Mouse (Mus musculus): ENCODE measurements around the gene Bicd2. TPM values are rescaled to one million over a fixed set of nuclear protein-coding genes. Genes with fewer than 3 reads are reported as not detected.

The Bicd2 gene
- polyA plus RNA-seq, 1 experiment from 2014 or later = 26.2 TPM

DNA sequence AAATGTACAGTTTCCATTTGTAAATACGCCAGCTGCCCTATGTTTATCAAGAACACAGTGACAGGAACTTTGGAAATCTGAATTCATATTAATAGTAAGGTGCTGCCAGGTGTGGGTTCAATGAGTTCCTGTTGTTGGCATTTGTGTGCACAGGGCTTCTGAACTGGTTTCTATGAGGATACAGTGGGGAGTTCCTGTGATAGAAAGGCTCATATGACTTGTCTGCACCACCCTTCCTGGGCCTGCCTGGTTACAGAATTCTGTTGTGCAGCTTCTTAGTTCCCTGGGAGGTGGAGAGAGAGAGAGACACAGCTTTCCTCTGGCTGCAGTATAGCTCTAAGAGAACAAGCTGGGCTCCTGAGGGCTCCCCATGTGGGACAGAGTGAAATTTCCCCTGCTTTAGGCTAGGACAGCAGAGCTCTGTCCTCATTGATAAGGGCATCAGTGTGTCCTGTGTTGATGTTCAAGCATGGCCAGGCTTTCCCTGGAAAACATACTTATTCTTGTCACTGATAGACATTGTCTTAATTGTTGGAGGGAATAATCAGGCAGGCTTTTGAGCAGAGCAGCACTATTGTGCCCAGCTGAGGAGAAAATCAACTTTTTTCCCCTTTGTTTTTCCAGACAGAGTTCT is 86.8 kb downstream of the Bicd2 start:
- Histone ChIP-seq H3K27me3 (replicated peaks) (no peaks in the 10 kb centered on the region), H3K27ac (no peak overlapping the region), H3K4me2 (no peak overlapping the region), H3K9ac (no peak overlapping the region), H3K4me1 (peaks cover 4% of the 10 kb centered on the region; the same call in 1 of the 2 replicates), H3K9me3 (no peaks in the 10 kb centered on the region), H3K4me3 (replicated peaks) (no peak overlapping the region), H3K36me3 (0 out of 2 replicates have a peak, but pooled peaks cover 4% of the 10 kb centered on the region)
- 79% methylated on average over 1 of the region's 1 CpGs for WGBS
- no peak for ATAC-seq (ENCODE audit: insufficient read depth, low FRiP score, low read depth)

- Histone ChIP-seq H3K4me1 (0 out of 2 replicates have a peak, but pooled peaks cover 3% of the 10 kb centered on the region), H3K9me3 (no peaks in the 10 kb centered on the region), H3K4me3 (replicated peaks) (no peak overlapping the region), H3K36me3 (peaks cover 8% of the 10 kb centered on the region; the same call in 1 of the 2 replicates), H3K27me3 (replicated peaks) (no peaks in the 10 kb centered on the region), H3K27ac (no peak overlapping the region), H3K9ac (no peak overlapping the region), H3K4me2 (no peak overlapping the region)
- no peak for ATAC-seq (ENCODE audit: insufficient read depth, low FRiP score, low read depth)
- WGBS = 52% methylated on average over 4 of the region's 4 CpGs
Measured at GRCm38 (mm10) chr13:49430529-49430928, 89.1 kb downstream of the Bicd2 start.

- no peak overlapping the region for H3K9ac ChIP-seq
- ATAC-seq (ENCODE audit: insufficient read depth, low FRiP score, low read depth) = no peak
- H3K27ac ChIP-seq = no peak overlapping the region
- peaks cover 8% of the 10 kb centered on the region; the same call in 1 of the 2 replicates for H3K36me3 ChIP-seq
- no peak overlapping the region for H3K4me2 ChIP-seq
- no peaks in the 10 kb centered on the region for H3K9me3 ChIP-seq
- H3K27me3 ChIP-seq (replicated peaks) = no peaks in the 10 kb centered on the region
- no peak overlapping the region for H3K4me3 ChIP-seq (replicated peaks)
- 92% methylated on average over 2 of the region's 2 CpGs for WGBS
- H3K4me1 ChIP-seq = no peaks in the 10 kb centered on the region
Measured at GRCm38 (mm10) chr13:49433268-49434029, 92.1 kb downstream of the Bicd2 start.

- WGBS = 76% methylated on average over 1 of the region's 1 CpGs
- H3K9ac ChIP-seq = no peak overlapping the region
- no peaks in the 10 kb centered on the region for H3K4me1 ChIP-seq
- H3K27me3 ChIP-seq (replicated peaks) = no peaks in the 10 kb centered on the region
- H3K27ac ChIP-seq = no peak overlapping the region
- no peak overlapping the region for H3K4me3 ChIP-seq (replicated peaks)
- no peaks in the 10 kb centered on the region for H3K9me3 ChIP-seq
- H3K4me2 ChIP-seq = no peak overlapping the region
- H3K36me3 ChIP-seq = peaks cover 8% of the 10 kb centered on the region; the same call in 1 of the 2 replicates
- no peak for ATAC-seq (ENCODE audit: insufficient read depth, low FRiP score, low read depth)
Measured at GRCm38 (mm10) chr13:49435745-49436144, 94.4 kb downstream of the Bicd2 start.

GRCm38 (mm10) chr13:49436170-49436569 is 94.8 kb downstream of the Bicd2 start:
- no peaks in the 10 kb centered on the region for H3K9me3 ChIP-seq
- no peak overlapping the region for H3K9ac ChIP-seq
- H3K36me3 ChIP-seq = peaks cover 8% of the 10 kb centered on the region; the same call in 1 of the 2 replicates
- H3K4me1 ChIP-seq = no peaks in the 10 kb centered on the region
- no peak overlapping the region for H3K27ac ChIP-seq
- ATAC-seq (ENCODE audit: insufficient read depth, low FRiP score, low read depth) = no peak
- WGBS = 70% methylated on average over 4 of the region's 4 CpGs
- no peak overlapping the region for H3K4me3 ChIP-seq (replicated peaks)
- no peak overlapping the region for H3K4me2 ChIP-seq
- no peaks in the 10 kb centered on the region for H3K27me3 ChIP-seq (replicated peaks)

Other genes starting within 250 kb of the Bicd2 start
- gene Wnk2, start 193.6 kb upstream of the Bicd2 start, polyA plus RNA-seq (2015; fragmentation: Nextera tagmentation; extraction: Ambion mirVana) = 3.3 and 3.8 TPM in 2 replicates
- 52.5 and 54.3 TPM in 2 replicates for gene Ninj1, start 154.1 kb upstream of the Bicd2 start, polyA plus RNA-seq (2015; fragmentation: Nextera tagmentation; extraction: Ambion mirVana)
- 50.5 and 52.4 TPM in 2 replicates for gene Card19, start 125.5 kb upstream of the Bicd2 start, polyA plus RNA-seq (2015; fragmentation: Nextera tagmentation; extraction: Ambion mirVana)
- 1.5 and 2.3 TPM in 2 replicates for gene Susd3, start 92.9 kb upstream of the Bicd2 start, polyA plus RNA-seq (2015; fragmentation: Nextera tagmentation; extraction: Ambion mirVana)
- gene Fgd3, start 21.3 kb upstream of the Bicd2 start, polyA plus RNA-seq (2015; fragmentation: Nextera tagmentation; extraction: Ambion mirVana) = 0.40 and 0.65 TPM in 2 replicates
- gene Ippk, start 79.7 kb downstream of the Bicd2 start, polyA plus RNA-seq (2015; fragmentation: Nextera tagmentation; extraction: Ambion mirVana) = 17.3 and 20.9 TPM in 2 replicates
- 1.1 and 2.6 TPM in 2 replicates for gene Tes3-ps, start 151.7 kb downstream of the Bicd2 start, polyA plus RNA-seq (2015; fragmentation: Nextera tagmentation; extraction: Ambion mirVana)
- gene Ecm2, start 163.2 kb downstream of the Bicd2 start, polyA plus RNA-seq (2015; fragmentation: Nextera tagmentation; extraction: Ambion mirVana) = 0.98 and 1.3 TPM in 2 replicates
- 52.1 and 63.9 TPM in 2 replicates for gene Aspn, start 202.9 kb downstream of the Bicd2 start, polyA plus RNA-seq (2015; fragmentation: Nextera tagmentation; extraction: Ambion mirVana)
- gene Omd, start 240.9 kb downstream of the Bicd2 start, polyA plus RNA-seq (2015; fragmentation: Nextera tagmentation; extraction: Ambion mirVana) = 0.81 and 0.90 TPM in 2 replicates

Measured in stomach, embryonic 15.5 days (tissue).